Mouse (Mus musculus): ENCODE data around the gene Ginm1.

Gene Ginm1

GRCm38 (mm10) chr10:7792751-7793385 is at the start of gene Ginm1, which contains the start of gene Ppil4:
TSS of gene Ginm1 (minus strand) at chr10:7792824.
TSS of gene Ppil4 (plus strand) at chr10:7792891.
- in situ Hi-C loops (cut with MboI; ENCODE audit: low pct_unique_long_range_greater_than_20kb in 1 of 2, low sequenced_read_pairs in 2 of 2, unreplicated experiment in 1 of 2), result no loop called here

GRCm38 (mm10) chr10:7841571-7842080 is 49.0 kb upstream of the Ginm1 start:
- in situ Hi-C loops (cut with MboI; ENCODE audit: low pct_unique_long_range_greater_than_20kb in 1 of 2, low sequenced_read_pairs in 2 of 2, unreplicated experiment in 1 of 2), result no loop called here

GRCm38 (mm10) chr10:7840785-7841184 is 48.2 kb upstream of the Ginm1 start:
- in situ Hi-C loops (cut with MboI; ENCODE audit: low pct_unique_long_range_greater_than_20kb in 1 of 2, low sequenced_read_pairs in 2 of 2, unreplicated experiment in 1 of 2), result no loop called here

- in situ Hi-C loops (cut with MboI; ENCODE audit: low pct_unique_long_range_greater_than_20kb in 1 of 2, low sequenced_read_pairs in 2 of 2, unreplicated experiment in 1 of 2), result no loop called here
These were observed 47.7 kb upstream of the Ginm1 start for GRCm38 (mm10) chr10:7840353-7840733.

- in situ Hi-C loops (cut with MboI; ENCODE audit: low pct_unique_long_range_greater_than_20kb in 1 of 2, low sequenced_read_pairs in 2 of 2, unreplicated experiment in 1 of 2), result no loop called here
These were observed 47.1 kb upstream of the Ginm1 start for GRCm38 (mm10) chr10:7839551-7840352.

- in situ Hi-C loops (cut with MboI; ENCODE audit: low pct_unique_long_range_greater_than_20kb in 1 of 2, low sequenced_read_pairs in 2 of 2, unreplicated experiment in 1 of 2), result no loop called here
These were observed 46.3 kb upstream of the Ginm1 start for GRCm38 (mm10) chr10:7838874-7839421.

GRCm38 (mm10) chr10:7838036-7838435 is 45.4 kb upstream of the Ginm1 start:
- in situ Hi-C loops (cut with MboI; ENCODE audit: low pct_unique_long_range_greater_than_20kb in 1 of 2, low sequenced_read_pairs in 2 of 2, unreplicated experiment in 1 of 2), result no loop called here

- in situ Hi-C loops (cut with MboI; ENCODE audit: low pct_unique_long_range_greater_than_20kb in 1 of 2, low sequenced_read_pairs in 2 of 2, unreplicated experiment in 1 of 2), result no loop called here
These were observed 44.8 kb upstream of the Ginm1 start for GRCm38 (mm10) chr10:7837446-7837845.

GRCm38 (mm10) chr10:7836902-7837301 is 44.3 kb upstream of the Ginm1 start:
- in situ Hi-C loops (cut with MboI; ENCODE audit: low pct_unique_long_range_greater_than_20kb in 1 of 2, low sequenced_read_pairs in 2 of 2, unreplicated experiment in 1 of 2), result no loop called here

- in situ Hi-C loops (cut with MboI; ENCODE audit: low pct_unique_long_range_greater_than_20kb in 1 of 2, low sequenced_read_pairs in 2 of 2, unreplicated experiment in 1 of 2), result no loop called here
These were observed 42.1 kb upstream of the Ginm1 start for GRCm38 (mm10) chr10:7834671-7835225.

- in situ Hi-C loops (cut with MboI; ENCODE audit: low pct_unique_long_range_greater_than_20kb in 1 of 2, low sequenced_read_pairs in 2 of 2, unreplicated experiment in 1 of 2), result no loop called here
These were observed 40.9 kb upstream of the Ginm1 start for GRCm38 (mm10) chr10:7833377-7834165.

- in situ Hi-C loops (cut with MboI; ENCODE audit: low pct_unique_long_range_greater_than_20kb in 1 of 2, low sequenced_read_pairs in 2 of 2, unreplicated experiment in 1 of 2), result no loop called here
These were observed 39.6 kb upstream of the Ginm1 start, which contains the start of gene Zc3h12d for GRCm38 (mm10) chr10:7832171-7832676. TSS of gene Zc3h12d (plus strand) at chr10:7832470.

GRCm38 (mm10) chr10:7826106-7826505 is 33.5 kb upstream of the Ginm1 start:
- in situ Hi-C loops (cut with MboI; ENCODE audit: low pct_unique_long_range_greater_than_20kb in 1 of 2, low sequenced_read_pairs in 2 of 2, unreplicated experiment in 1 of 2), result no loop called here

- in situ Hi-C loops (cut with MboI; ENCODE audit: low pct_unique_long_range_greater_than_20kb in 1 of 2, low sequenced_read_pairs in 2 of 2, unreplicated experiment in 1 of 2), result no loop called here
These were observed 32.6 kb upstream of the Ginm1 start for GRCm38 (mm10) chr10:7825281-7825665.

GRCm38 (mm10) chr10:7824663-7825280 is 32.1 kb upstream of the Ginm1 start:
- in situ Hi-C loops (cut with MboI; ENCODE audit: low pct_unique_long_range_greater_than_20kb in 1 of 2, low sequenced_read_pairs in 2 of 2, unreplicated experiment in 1 of 2), result no loop called here

GRCm38 (mm10) chr10:7821981-7822380 is 29.4 kb upstream of the Ginm1 start:
- in situ Hi-C loops (cut with MboI; ENCODE audit: low pct_unique_long_range_greater_than_20kb in 1 of 2, low sequenced_read_pairs in 2 of 2, unreplicated experiment in 1 of 2), result no loop called here

GRCm38 (mm10) chr10:7820171-7820570 is 27.5 kb upstream of the Ginm1 start:
- in situ Hi-C loops (cut with MboI; ENCODE audit: low pct_unique_long_range_greater_than_20kb in 1 of 2, low sequenced_read_pairs in 2 of 2, unreplicated experiment in 1 of 2), result no loop called here

GRCm38 (mm10) chr10:7819603-7820002 is 27.0 kb upstream of the Ginm1 start:
- in situ Hi-C loops (cut with MboI; ENCODE audit: low pct_unique_long_range_greater_than_20kb in 1 of 2, low sequenced_read_pairs in 2 of 2, unreplicated experiment in 1 of 2), result no loop called here

Data from mouse embryonic stem cell (cell line).